Mouse (Mus musculus) thymus, postnatal 14 days (tissue): ENCODE measurements around the gene Frmd6.

ENCODE experiments used
- DNase-seq: peaks from one replicate; pipeline ENCODE4 v3.0.0; 2021

Gene Frmd6

DNA sequence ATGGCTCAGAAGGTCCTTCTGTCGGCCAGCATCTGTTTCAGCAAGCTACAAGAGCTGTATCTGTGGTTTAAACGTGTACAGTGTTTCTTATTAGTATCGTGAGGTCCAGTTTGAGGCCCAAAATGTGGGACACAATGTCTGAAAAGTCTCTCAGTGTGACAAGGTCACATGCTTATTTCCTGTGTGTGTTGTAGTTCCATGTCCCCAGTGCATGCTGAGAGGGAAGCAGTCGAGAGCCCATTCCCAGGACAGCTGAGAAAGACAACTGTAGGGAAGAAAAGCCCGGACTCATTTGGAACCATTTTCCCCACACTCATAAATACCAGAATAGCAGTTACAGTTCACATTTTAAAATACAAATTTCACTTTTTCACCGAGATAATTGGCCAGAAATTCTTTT is 13.5 kb upstream of the Frmd6 start:
- no peak for DNase-seq

- no peak for DNase-seq
Observed at GRCm38 (mm10) chr12:70812176-70812575, 13.1 kb upstream of the Frmd6 start.

GRCm38 (mm10) chr12:70812822-70813465 is 12.4 kb upstream of the Frmd6 start:
- DNase-seq, result no peak

DNA sequence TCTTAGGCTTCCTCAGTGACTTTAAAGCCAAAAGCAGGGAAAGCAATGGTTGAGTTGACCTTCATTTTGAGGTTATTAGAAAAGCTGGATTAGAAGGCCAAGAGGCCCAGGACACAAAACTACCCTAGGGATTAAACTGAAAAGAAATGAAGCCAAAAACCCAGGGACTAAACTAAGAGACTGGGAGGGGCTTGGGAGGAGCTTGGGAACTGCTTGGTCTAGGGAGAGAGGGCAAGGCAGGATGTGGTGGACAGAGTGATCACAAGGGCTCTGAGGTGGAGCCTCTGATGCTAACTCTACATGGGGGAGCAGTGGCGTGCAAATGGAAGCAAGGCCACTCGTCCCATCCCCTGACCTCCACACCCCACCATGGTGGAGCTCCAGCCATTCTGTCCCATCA is 8.6 kb upstream of the Frmd6 start:
- DNase-seq, result no peak

- DNase-seq, result no peak
Observed at GRCm38 (mm10) chr12:70824017-70824416, 1.3 kb upstream of the Frmd6 start.

GRCm38 (mm10) chr12:70825651-70826317 is 470 bp downstream of the Frmd6 start:
- DNase-seq, result no peak

DNA sequence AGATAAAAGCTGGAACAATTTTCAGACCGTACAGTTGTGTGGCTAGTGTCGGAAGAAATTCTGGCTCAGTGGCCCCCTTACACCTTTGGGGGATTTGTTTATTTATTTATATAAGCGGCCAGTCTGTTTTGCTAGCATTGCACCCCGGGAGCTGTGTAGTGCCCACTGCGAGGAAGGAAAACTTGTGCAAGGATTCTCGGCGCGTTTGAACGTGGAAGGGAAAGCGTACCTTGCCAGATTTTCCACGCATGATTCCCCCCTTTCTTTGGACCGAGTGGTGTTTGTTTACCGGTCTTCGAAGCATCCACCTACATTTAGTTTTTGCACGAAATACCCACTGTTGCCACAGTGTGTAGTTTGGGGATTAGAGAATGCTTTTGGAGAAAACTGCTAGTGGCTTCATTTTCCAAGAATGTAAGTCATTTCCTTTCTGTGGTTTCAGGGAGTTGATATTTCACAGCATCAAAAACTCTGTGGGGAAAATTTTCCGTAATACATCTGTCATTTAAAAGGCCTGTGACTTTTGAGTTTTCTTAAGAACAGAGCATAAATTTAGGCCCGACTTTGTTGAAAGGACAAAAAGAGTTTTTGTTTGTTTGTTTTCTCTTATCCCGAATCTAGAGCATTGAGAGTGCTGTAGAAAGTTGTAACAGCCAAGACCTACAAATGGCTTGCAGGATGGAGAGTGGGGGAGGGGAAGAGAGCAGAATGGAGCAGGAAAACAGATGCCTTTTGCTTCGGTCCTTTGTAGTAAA is 1.2 kb downstream of the Frmd6 start:
- DNase-seq, result peak; percentile 62

GRCm38 (mm10) chr12:70827187-70827900 is 2.0 kb downstream of the Frmd6 start:
- DNase-seq, result peak; percentile 57

GRCm38 (mm10) chr12:70827901-70828271 is 2.6 kb downstream of the Frmd6 start:
- no peak for DNase-seq

DNA sequence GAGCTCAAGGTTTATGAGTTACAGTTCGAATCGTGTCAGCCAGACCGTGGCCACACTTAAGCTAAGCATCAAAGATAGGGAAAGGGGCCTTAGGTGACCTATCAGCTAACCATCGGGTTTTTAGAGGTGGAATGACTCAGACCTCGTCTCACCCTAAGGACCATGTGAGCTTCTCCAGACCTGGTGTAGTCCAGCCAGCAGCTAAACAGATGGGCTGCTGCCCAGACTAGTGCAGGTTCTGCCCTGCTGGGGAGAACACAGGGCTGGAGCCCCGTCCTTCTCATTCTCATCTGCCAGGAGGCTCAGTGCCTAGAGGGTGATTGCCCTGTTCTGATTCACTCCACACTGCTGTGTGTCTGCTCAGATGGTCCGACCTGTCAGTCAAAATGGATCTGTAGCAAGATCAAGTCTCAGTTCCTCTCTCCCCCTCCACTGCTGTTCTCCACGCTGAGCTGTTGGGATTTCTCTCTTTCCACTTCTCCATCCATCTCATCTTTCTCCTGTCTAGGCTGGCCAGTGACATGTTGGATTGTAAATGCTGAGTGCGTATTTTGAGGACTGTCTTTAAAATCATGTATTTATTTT is 5.8 kb downstream of the Frmd6 start:
- no peak for DNase-seq

DNA sequence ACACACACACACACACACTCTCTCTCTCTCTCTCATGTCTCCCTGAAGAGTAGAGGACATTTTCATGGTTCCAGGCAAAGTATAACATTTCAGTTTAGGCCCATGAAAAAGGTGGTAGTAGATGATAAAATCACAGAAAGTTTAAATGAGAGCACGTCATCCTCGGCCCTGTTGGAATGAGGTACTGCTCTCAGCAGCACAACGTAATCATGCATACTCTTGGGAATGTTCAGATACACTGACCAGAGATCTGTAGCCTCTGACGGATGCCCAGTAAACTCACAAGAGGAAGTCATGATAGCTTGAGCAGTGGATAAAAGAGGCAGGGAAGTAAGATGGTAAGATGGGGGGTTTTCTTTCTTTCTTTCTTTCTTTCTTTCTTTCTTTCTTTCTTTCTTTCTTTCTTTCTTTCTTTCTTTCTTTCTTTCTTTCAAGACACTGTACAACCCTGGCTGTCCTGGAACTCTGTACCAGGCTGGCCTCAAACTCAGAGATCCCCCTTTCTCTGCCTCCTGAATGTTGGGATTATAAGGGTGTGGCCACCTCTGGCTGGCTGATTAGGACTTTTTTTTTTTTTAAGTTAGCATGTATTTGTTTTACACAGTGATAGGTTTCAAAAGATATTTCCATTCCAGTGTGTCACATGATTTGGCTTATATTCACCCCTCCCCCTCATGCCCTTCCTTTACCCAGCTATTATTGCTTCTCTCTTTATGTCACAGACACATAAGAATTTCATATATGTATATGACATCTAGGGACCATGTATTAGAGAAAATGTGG is 7.1 kb downstream of the Frmd6 start:
- no peak for DNase-seq

DNA sequence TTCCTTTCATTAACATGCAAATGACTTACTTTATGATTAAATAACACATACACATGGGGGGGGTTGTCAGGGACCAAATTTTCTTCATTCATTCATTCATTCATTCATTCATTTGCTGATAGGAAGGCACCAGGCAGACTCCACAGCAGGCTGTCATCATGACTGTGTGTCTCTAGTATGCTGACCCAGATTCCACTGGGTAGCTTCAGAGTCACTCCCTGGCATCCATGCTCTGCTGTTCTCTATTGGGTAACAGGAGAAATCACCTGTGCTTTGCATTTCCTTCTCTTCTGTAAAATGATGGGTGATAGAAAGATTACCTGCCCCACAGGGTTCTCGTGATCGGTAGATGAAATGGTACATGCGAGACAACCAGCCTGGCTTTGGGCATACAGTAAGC is 7.7 kb downstream of the Frmd6 start:
- DNase-seq, result no peak

GRCm38 (mm10) chr12:70834043-70834442 is 8.7 kb downstream of the Frmd6 start:
- no peak for DNase-seq

GRCm38 (mm10) chr12:70835004-70835403 is 9.7 kb downstream of the Frmd6 start:
- DNase-seq, result no peak

- no peak for DNase-seq
Observed at GRCm38 (mm10) chr12:70837792-70838321, 12.5 kb downstream of the Frmd6 start.

- DNase-seq, result no peak
Observed at GRCm38 (mm10) chr12:70845371-70845770, 20.1 kb downstream of the Frmd6 start.

GRCm38 (mm10) chr12:70849024-70849423 is 23.7 kb downstream of the Frmd6 start:
- no peak for DNase-seq

GRCm38 (mm10) chr12:70849517-70850291 is 24.4 kb downstream of the Frmd6 start:
- DNase-seq, result no peak

GRCm38 (mm10) chr12:70851342-70851960 is 26.1 kb downstream of the Frmd6 start:
- no peak for DNase-seq

DNA sequence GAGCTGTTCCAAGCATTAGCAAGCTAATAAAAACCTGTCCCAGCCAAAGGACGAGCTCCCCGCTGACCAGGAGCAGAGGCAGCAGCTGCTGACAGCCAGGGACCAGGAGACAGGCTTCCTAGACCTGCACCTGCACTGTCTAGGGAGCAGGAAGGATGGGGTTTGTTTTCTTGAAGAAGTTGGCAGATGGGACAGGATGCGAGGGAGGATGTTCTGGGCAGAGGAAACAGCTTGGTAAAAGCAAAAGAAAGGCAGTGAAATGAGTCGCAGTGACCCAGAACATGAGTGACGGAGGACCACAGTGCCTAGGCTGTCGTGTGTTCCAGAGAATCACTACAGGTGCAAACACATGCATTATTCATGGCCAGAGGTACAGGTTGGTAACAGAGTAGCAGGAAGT is 27.7 kb downstream of the Frmd6 start:
- peak; percentile 62 for DNase-seq

DNA sequence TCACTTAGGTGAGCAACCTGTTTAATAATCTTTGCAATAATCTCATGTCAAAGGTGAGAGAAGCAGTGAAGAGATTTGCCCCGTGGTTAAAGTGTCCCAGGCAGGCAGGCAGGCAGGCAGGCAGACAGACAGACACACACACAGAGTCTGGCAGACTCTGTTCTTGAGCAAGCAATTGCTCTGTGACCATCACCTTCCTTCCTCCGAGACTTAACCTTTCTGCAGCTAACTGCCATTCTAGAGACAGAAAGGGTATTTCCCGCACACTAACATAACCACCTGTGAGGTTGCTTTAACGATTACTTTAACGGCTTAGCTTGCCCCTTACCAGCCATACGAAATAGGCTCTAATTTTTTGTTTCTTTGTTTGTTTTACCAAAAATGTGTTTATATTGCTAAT is 30.4 kb downstream of the Frmd6 start:
- no peak for DNase-seq
